Mouse (Mus musculus) adrenal gland, postnatal 10 days (tissue): Measurements from ENCODE around the gene Zfp3. TPM values are rescaled to one million over a fixed set of nuclear protein-coding genes. Genes with fewer than 3 reads are reported as not detected.
"Not testable (repeated sequence)": the region's sequence is repeated elsewhere in the genome, so short reads cannot be mapped to it uniquely, and the experiment has no call there.

ENCODE experiments used
- DNase-seq: peaks from one replicate; pipeline ENCODE4 v3.0.0; 2021; ENCODE audit warnings: mixed read lengths
- total RNA-seq, 2 experiments: library from RNA; stranded (reverse); gene quantifications; 2 replicates each; pipeline ENCODE4 v1.2.3; 2021

Gene Zfp3
- total RNA-seq, 2 experiments from 2014 or later = 6.7 to 10.3 TPM

- DNase-seq = peak; percentile 92
Observed at GRCm38 (mm10) chr11:70755645-70756044, 8.4 kb upstream of the Zfp3 start.

DNA sequence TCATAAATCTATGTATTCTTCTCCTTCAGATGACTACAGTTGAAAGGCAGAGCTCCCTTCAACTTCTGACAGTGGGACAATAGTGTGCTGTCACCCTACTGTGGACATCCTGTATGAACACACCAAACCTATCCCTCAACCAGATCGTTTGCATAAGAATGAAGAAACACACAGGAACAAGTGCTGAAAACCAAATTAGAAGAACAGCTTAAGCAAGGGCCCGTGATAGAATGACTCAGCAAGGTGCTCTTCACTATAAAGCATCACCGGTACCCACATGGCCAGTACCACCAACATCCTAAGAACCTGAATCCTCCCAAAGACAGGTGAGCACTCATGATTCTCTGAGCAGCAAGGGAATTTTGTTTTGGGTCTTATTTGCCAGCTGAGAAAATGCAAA is 3.6 kb upstream of the Zfp3 start:
- DNase-seq = not testable (repeated sequence)

- DNase-seq = no peak
Observed at GRCm38 (mm10) chr11:70762641-70763040, 1.4 kb upstream of the Zfp3 start.

DNA sequence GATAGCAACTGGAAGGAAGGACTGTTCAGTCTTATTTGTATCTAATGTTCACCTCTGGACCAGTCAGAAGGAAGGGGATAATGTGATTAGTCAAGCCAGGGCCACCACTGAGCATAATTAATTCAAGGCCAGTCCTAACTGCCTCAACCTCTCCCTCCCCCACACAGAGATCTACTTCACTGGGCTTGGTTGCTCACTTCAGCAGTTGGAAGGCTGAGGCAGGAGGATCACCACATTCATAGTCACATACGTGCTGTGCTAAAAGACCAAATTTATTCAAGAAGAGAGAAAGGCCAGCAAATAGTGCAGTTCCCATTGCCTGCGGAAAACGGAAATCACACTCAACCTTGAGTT is 450 bp upstream of the Zfp3 start:
- no peak for DNase-seq

GRCm38 (mm10) chr11:70765776-70766445 is 1.9 kb downstream of the Zfp3 start:
- peak; percentile 70 for DNase-seq

DNA sequence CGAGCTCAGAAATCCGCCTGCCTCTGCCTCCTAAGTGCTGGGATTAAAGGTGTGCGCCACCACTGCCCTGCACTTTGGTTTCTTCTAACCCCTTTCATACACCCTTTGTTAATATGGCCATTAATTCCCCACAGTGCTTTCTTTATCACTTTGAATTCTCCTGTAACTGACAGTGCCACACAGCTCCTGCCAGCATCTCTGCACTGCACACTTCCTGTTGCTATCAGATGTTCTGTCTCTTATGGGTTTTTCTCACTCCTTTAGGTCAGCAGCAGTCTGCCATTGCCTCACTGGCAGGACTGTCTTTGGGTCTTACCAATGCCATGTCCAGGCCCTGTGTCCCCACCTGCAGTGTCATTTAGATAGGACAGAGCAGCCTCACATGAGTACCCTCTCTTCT is 6.8 kb downstream of the Zfp3 start:
- no peak for DNase-seq

DNA sequence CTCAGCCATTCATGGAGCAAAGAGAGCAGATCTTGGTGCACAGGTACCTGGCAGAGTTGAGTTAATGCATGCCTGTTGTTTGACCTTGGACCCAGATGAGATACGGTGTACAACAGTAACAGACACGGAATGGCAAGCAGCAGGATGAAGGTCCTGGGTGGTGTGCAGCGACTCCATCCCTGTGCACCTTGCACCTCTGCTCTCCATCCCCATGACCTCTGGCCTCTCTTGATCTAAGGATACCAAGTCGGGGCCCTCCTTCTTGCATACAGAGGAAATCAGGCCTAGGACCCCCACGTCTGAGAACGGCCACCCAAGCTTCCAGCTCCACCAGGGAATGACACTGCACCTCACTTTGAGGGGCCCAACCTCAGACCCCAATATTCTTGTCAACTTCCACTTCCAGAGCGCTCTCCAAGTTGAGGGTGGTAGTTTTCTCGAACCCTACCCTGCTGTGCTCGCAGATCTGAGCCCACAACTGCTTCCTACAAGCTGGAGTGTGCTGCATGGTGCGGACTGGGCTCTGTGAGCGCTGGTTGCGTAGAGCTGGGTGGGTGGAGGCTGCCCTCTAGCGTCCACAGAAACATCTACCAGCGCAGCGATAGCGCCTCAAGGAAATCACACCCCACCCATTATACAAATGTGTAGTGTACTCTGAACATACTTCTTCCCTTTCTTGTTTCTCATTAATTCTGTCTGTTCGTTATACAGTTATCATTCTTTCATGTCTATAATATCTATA is 13.0 kb downstream of the Zfp3 start:
- DNase-seq = peak; percentile 79

GRCm38 (mm10) chr11:70777634-70778033 is 13.6 kb downstream of the Zfp3 start:
- no peak for DNase-seq

- not testable (repeated sequence) for DNase-seq
Observed at GRCm38 (mm10) chr11:70778058-70778457, 14.0 kb downstream of the Zfp3 start.

DNA sequence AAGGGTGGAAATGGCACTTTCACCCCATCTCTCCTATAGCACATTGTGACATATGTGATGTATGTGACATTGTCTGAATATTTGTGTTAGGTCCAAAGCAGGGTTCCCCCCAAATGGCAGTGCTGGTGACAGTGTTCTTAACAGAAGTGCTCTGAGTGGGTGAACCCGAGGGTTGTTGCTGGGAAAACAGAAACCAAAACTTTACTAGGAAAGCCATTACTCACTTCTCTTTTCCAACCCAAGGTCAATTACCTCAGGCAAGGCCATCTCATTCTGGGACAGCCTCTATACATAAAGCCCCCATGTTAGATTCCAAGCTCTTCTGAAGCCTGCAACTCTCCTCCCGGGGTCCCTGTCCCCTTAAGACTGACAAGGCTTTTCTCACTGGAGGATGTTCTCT is 21.9 kb downstream of the Zfp3 start:
- no peak for DNase-seq

GRCm38 (mm10) chr11:70787052-70787451 is 23.0 kb downstream of the Zfp3 start:
- DNase-seq = no peak

DNA sequence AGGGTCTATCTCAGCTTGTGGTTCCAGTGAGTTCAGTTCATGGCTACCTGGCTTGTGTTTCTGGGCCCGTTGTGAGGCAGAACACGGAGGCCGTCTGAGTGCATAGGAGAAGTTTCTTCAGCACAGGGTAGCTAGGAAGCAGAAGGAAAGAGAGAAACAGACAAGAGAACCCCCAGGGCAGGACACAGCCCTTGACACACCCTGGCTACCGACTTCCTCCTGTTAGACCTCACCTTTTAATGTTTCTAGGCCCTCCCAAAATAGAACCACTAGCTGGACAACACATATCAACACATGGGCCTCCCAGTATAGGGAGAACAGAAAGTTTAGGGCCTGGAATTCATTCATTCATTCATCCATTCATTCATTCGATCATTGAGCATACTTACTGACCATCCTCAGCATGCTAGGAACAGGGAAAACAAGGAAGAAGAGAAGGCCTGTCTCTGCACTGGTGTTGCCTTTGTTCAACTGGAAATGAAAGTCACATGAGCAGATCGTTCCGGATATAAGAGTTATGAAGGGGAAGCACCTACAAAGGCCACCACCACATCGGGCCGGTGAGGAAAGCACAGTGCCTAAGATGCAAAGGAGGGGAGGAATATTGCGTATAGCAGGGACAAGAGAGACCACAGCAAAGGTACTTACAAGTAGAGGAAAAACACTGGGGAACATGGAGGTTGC is 25.1 kb downstream of the Zfp3 start:
- DNase-seq = no peak

- no peak for DNase-seq
Observed at GRCm38 (mm10) chr11:70790426-70790825, 26.4 kb downstream of the Zfp3 start.

DNA sequence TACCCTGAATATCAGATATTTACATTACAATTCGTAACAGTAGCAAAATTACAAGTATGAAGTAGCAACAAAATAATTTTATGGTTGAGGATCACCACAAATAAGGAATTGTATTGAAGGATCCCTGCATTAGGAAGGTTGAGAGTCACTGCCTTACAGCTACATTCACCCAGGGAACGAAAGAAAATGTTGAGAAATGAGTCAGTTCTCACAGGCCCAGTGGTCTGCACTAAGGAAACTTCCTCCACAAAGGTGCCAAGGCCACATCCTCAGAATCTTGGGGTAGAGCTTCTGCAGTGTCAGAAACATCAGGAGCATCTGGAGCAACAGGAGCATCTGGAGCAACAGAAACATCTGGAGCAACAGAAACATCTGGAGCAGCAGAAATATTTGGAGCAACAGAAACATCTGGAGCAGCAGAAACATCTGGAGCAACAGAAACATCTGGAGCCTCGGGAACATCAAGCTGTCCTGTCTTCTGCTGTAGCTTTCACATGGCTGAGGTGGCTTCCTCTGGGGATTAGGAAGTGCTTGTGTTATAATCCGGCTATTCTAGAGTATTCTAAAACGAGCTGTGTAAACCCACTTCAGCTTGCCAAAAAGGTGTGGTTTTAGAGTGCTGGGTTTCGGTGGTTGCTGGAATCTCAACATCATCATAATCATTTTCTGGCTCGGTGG is 27.0 kb downstream of the Zfp3 start:
- DNase-seq = no peak

DNA sequence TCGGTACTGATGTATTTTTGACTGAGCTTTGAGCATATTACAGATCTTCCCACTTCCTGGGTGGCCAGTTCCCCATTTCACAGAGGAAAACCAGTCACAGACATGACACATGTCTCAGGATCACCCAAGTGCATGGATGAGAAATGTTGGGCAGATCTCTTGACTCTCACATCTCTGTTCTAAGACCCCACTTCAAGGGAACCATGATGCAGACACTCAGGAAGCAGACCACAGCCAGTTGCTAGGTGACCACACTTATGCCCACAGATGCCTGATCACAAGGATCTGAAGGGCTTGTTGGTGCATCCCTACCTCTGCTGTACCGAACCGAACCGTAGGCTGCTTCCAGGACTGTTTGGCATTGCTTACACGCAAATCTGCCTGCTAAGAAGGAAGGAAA is 27.7 kb downstream of the Zfp3 start:
- no peak for DNase-seq

DNA sequence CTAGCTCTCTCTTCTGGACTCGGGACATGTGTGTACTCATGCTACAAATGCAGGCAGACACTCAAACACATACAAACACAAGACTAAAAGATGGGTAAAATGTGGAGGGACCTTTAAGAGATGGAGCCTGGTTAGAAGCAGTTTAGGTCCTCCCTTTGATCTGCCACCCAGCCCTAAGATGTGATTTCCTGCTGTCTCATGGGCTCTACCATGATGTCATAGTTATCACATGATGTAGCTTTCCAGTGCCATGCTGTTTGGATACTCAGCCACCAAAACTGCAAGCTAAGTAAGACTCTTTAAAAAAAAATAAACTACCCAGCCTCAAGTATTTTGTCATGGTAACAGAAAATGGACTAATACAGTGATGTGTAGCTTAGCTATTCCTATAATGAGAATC is 28.4 kb downstream of the Zfp3 start:
- no peak for DNase-seq

GRCm38 (mm10) chr11:70802208-70802864 is 38.3 kb downstream of the Zfp3 start:
- DNase-seq = no peak

- DNase-seq = no peak
Observed at GRCm38 (mm10) chr11:70802865-70803261, 38.9 kb downstream of the Zfp3 start.

GRCm38 (mm10) chr11:70803711-70804200 is 39.7 kb downstream of the Zfp3 start:
- no peak for DNase-seq

DNA sequence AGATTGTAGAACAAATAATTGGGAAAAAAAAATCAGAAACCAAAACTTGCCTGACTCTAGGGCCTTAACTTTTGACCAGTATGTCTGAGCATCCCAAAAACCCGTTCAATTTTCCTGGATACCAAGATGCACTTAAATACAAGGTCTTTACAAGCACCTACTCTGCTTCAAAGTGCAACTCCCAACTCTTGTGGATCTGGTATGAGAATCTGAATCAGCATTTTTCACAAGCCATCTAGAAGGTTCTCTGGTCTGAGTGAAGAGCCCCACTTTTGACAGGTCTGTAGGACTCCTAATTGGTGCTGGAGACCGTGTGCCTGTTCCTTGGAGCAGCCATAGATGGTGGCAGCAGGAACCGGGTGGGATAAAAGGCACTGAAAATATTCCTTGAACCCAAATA is 40.4 kb downstream of the Zfp3 start:
- no peak for DNase-seq

DNA sequence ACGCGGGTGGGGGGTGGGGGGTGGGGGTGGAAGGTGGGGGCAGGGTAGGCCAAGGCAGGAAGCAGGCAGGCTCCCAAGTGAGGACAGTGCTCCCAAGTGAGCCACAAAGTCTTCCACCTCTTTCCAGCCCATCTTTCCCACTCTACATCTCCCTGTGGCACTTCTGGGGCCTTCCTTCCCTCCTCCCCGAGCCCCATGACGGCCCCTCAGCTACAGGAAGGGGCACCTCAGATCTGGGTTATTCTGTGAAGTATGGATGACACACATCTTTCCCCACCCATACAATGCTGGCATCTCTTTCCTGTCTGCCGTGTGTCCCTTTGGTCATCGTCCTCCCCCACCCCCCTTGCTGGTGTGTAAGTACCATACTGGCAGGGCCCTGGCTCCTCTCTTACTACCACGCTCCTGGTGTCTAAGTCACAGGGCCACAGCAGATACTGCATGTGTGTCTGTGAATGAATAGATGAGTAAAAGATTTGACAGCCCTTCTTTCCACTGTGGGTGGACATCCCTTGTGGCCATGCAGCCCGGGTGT is 41.7 kb downstream of the Zfp3 start:
- no peak for DNase-seq

GRCm38 (mm10) chr11:70806697-70807096 is 42.7 kb downstream of the Zfp3 start:
- no peak for DNase-seq
